Mouse (Mus musculus) small intestine, adult 2 months (tissue): Measurements from ENCODE around the gene Dnajc7.

ENCODE experiments used
- CTCF ChIP-seq: fragments of 200-500 bp; IDR thresholded peaks from 2 replicates; pipeline ENCODE4 v1.5.1; 2012; ENCODE audit warnings: low read depth, mild to moderate bottlenecking, control low read depth, inconsistent platforms, low read length, moderate library complexity, mixed read lengths; ENCODE audit not compliant: insufficient replicate concordance, insufficient read length; ENCODE audit errors: extremely low read depth
- POLR2A ChIP-seq: fragments of 200-500 bp; IDR thresholded peaks from 2 replicates; pipeline ENCODE4 v1.6.1; 2012; ENCODE audit warnings: low read depth, mild to moderate bottlenecking, control low read depth, inconsistent platforms, low read length, moderate library complexity

DNA sequence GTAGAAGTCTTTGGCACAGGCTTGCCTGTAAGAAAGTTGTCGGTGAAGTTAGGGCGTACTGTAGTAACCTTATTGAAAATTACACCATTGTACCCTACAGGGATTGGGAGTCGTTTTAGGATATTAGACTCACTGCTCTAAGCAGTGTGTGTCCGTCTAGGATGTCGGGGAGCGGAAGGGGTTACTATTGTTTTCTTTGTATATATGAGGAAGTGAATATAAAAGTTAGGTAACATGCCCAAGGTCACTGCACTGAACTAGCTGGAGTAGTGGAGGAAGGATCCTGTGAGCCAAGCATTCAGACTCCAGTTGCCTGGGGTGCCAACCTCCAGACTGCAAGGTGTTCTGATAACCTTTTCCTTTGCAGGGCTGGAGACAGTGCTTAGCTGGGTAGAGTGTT is 73.0 kb downstream of the Dnajc7 start:
- TF ChIP-seq CTCF: no peak
- no peak for TF ChIP-seq POLR2A
